Mouse (Mus musculus) thymus, adult 2 months (tissue): ENCODE measurements around the gene Selenoo. TPM values are rescaled to one million over a fixed set of nuclear protein-coding genes. Genes with fewer than 3 reads are reported as not detected.

Source experiments
- DNase-seq: peaks from one replicate; pipeline ENCODE4 v3.0.0; 2021
- H3K27ac ChIP-seq: fragments of 200-500 bp; 2 replicates; pipeline ENCODE4 v1.5.1; 2012; ENCODE audit warnings: low read length, control low read depth; ENCODE audit not compliant: control insufficient read depth, insufficient read depth
- H3K27me3 ChIP-seq: fragments of 200-500 bp; 2 replicates; pipeline ENCODE4 v1.6.1; 2012; ENCODE audit warnings: mild to moderate bottlenecking, low read length, moderate library complexity, mixed read lengths; ENCODE audit not compliant: control insufficient read depth, insufficient read depth
- H3K36me3 ChIP-seq: fragments of 200-500 bp; 2 replicates; pipeline ENCODE4 v1.6.1; 2012; ENCODE audit warnings: mild to moderate bottlenecking, low read length, moderate library complexity; ENCODE audit not compliant: control insufficient read depth, insufficient read depth
- H3K4me1 ChIP-seq: fragments of 200-500 bp; replicated peaks from 2 replicates; pipeline ENCODE4 v1.6.1; 2012; ENCODE audit warnings: low read length; ENCODE audit not compliant: control insufficient read depth, insufficient read depth
- H3K4me3 ChIP-seq: fragments of 200-500 bp; 2 replicates; pipeline ENCODE4 v1.5.1; 2012; ENCODE audit warnings: mild to moderate bottlenecking, low read length, control low read depth, moderate library complexity; ENCODE audit not compliant: control insufficient read depth, insufficient read depth
- CTCF ChIP-seq: fragments of 200-500 bp; IDR thresholded peaks from 2 replicates; pipeline ENCODE4 v1.5.1; 2012; ENCODE audit warnings: mild to moderate bottlenecking, control low read depth, low read length, moderate library complexity, borderline replicate concordance; ENCODE audit not compliant: control insufficient read depth, poor library complexity, insufficient read depth; ENCODE audit errors: extremely low read depth
- POLR2A ChIP-seq: fragments of 200-500 bp; IDR thresholded peaks from 2 replicates; pipeline ENCODE4 v1.6.1; 2012; ENCODE audit warnings: mild to moderate bottlenecking, low read length, control low read depth, moderate library complexity; ENCODE audit not compliant: control insufficient read depth, poor library complexity, insufficient read depth; ENCODE audit errors: extremely low read depth
- WGBS: fragments of 180-500 bp; shearing (Covaris S2); methylation state at CpG from one replicate; pipeline ENCODE4 v1.1.7; 2018; 5-methylcytosine and 5-hydroxymethylcytosine counted together
- polyA plus RNA-seq: library from polyadenylated mRNA; depleted of rRNA; stranded (reverse); fragments of >200 nt; gene quantifications from 2 replicates; pipeline ENCODE4 v1.2.3, GENCODE M21; 2012

Selenoo gene
- polyA plus RNA-seq, 1 experiment = 62.4 TPM

- no peak for TF ChIP-seq CTCF
- no peak for TF ChIP-seq POLR2A
- DNase-seq = peak; percentile 94
- peaks cover 26% of the 10 kb centered on the region for H3K4me1 ChIP-seq
- 1% methylated on average over 47 of the region's 47 CpGs for WGBS
- H3K27me3 ChIP-seq = no peaks in the 10 kb centered on the region
- H3K27ac ChIP-seq = no peak within 1 kb of the TSS
- H3K36me3 ChIP-seq = no peaks in the 10 kb centered on the region
- H3K4me3 ChIP-seq = peak within 1 kb of the TSS; percentile 76
Observed at GRCm38 (mm10) chr15:89122649-89123366, 33.9 kb downstream of the Selenoo start, which contains the start of gene Tubgcp6. Tubgcp6 (minus strand) TSS chr15:89123112.

GRCm38 (mm10) chr15:89123595-89123994 lies 34.7 kb downstream of the Selenoo start:
- Histone ChIP-seq H3K4me3 (peak overlapping the region; percentile 76; the same call in 1 of the 2 replicates), H3K4me1 (peaks cover 30% of the 10 kb centered on the region), H3K27me3 (no peaks in the 10 kb centered on the region), H3K36me3 (no peaks in the 10 kb centered on the region), H3K27ac (no peak overlapping the region)
- TF ChIP-seq POLR2A (no peak), CTCF (no peak)
- 82% methylated on average over 11 of the region's 11 CpGs for WGBS
- DNase-seq = peak; percentile 30

DNA sequence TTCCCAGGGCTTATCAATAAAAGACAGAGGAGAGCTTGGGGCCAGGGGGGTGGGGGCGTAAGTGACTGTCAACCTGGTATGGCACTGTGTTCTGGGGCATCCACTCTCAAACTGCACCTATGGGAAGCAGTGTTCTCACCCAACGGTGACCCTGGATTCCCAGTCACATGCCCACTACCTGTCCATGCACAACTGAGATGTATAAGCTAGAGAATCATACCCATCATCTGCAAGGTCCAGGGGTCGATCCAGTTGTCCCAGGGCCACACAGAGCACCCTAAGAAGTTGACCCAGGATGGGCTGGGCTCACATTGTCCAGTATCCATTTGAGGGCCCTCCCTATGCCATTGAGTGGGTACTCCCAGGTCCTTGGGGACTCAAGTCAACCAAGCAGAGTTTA lies 35.4 kb downstream of the Selenoo start:
- WGBS = 100% methylated on average over 3 of the region's 3 CpGs
- Histone ChIP-seq H3K27ac (no peak overlapping the region), H3K4me3 (no peak overlapping the region), H3K4me1 (peaks cover 35% of the 10 kb centered on the region), H3K27me3 (no peaks in the 10 kb centered on the region), H3K36me3 (no peaks in the 10 kb centered on the region)
- TF ChIP-seq CTCF (no peak), POLR2A (no peak)
- no peak for DNase-seq

GRCm38 (mm10) chr15:89125351-89125750 lies 36.5 kb downstream of the Selenoo start:
- no peak overlapping the region for H3K27ac ChIP-seq
- no peaks in the 10 kb centered on the region for H3K36me3 ChIP-seq
- no peak overlapping the region for H3K4me3 ChIP-seq
- H3K27me3 ChIP-seq = no peaks in the 10 kb centered on the region
- TF ChIP-seq POLR2A (no peak), CTCF (no peak)
- no peak for DNase-seq
- WGBS = 98% methylated on average over 9 of the region's 9 CpGs
- H3K4me1 ChIP-seq = peaks cover 37% of the 10 kb centered on the region

- no peak for DNase-seq
- H3K4me3 ChIP-seq = no peak overlapping the region
- no peaks in the 10 kb centered on the region for H3K36me3 ChIP-seq
- TF ChIP-seq CTCF (no peak), POLR2A (no peak)
- no peaks in the 10 kb centered on the region for H3K27me3 ChIP-seq
- peaks cover 45% of the 10 kb centered on the region for H3K4me1 ChIP-seq
- 97% methylated on average over 8 of the region's 8 CpGs for WGBS
- H3K27ac ChIP-seq = no peak overlapping the region
Observed at GRCm38 (mm10) chr15:89126622-89127021, 37.7 kb downstream of the Selenoo start.

- Histone ChIP-seq H3K4me1 (peaks cover 39% of the 10 kb centered on the region), H3K27me3 (no peaks in the 10 kb centered on the region), H3K27ac (no peak overlapping the region), H3K4me3 (no peak overlapping the region), H3K36me3 (no peaks in the 10 kb centered on the region)
- TF ChIP-seq POLR2A = no peak
- TF ChIP-seq CTCF = no peak
- DNase-seq = no peak
- 81% methylated on average over 8 of the region's 8 CpGs for WGBS
Observed at GRCm38 (mm10) chr15:89127364-89127940, 38.6 kb downstream of the Selenoo start.
